Mouse (Mus musculus) midbrain, embryonic 11.5 days (tissue): ENCODE data around the gene Dnajc22. TPM values are rescaled to one million over a fixed set of nuclear protein-coding genes. Genes with fewer than 3 reads are reported as not detected.
A peak's percentile ranks its signal among the peaks of the same experiment; 100 is the strongest.

Experiments
- ATAC-seq: fragments of 200-750 bp; cut with Nextera tagmentation; 2 replicates; pipeline ENCODE4 v1.8.0; 2017; ENCODE audit warnings: moderate TSS enrichment, moderate library complexity; ENCODE audit not compliant: low FRiP score
- DNase-seq: peaks from one replicate; pipeline ENCODE4 v3.0.0; 2015; ENCODE audit warnings: low spot score; ENCODE audit errors: missing footprints
- H3K27ac ChIP-seq: fragments of 300-500 bp; sonication (generic); 2 replicates; pipeline ENCODE4 v1.5.1; 2014; ENCODE audit warnings: low read depth, low read length
- H3K27me3 ChIP-seq: fragments of 300-500 bp; sonication (generic); 2 replicates; pipeline ENCODE4 v1.6.1; 2014; ENCODE audit warnings: mild to moderate bottlenecking, low read length, moderate library complexity, mixed read lengths; ENCODE audit not compliant: control insufficient read depth, insufficient read depth
- H3K36me3 ChIP-seq: fragments of 300-500 bp; sonication (generic); 2 replicates; pipeline ENCODE4 v1.6.1; 2014; ENCODE audit warnings: mild to moderate bottlenecking, low read length, moderate library complexity, mixed read lengths; ENCODE audit not compliant: control insufficient read depth, insufficient read depth
- H3K4me1 ChIP-seq: fragments of 300-500 bp; sonication (generic); 2 replicates; pipeline ENCODE4 v1.6.1; 2014; ENCODE audit warnings: low read length; ENCODE audit not compliant: control insufficient read depth, insufficient read depth
- H3K4me2 ChIP-seq: fragments of 300-500 bp; sonication (generic); 2 replicates; pipeline ENCODE4 v1.6.1; 2014; ENCODE audit warnings: mild to moderate bottlenecking, moderate library complexity
- H3K4me3 ChIP-seq: fragments of 300-500 bp; sonication (generic); 2 replicates; pipeline ENCODE4 v1.5.1; 2014; ENCODE audit warnings: low read depth, low read length
- H3K9ac ChIP-seq: fragments of 300-500 bp; sonication (generic); 2 replicates; pipeline ENCODE4 v1.6.1; 2014; ENCODE audit warnings: low read length
- H3K9me3 ChIP-seq: fragments of 300-500 bp; sonication (generic); 2 replicates; pipeline ENCODE4 v1.6.1; 2016; ENCODE audit warnings: low read length; ENCODE audit not compliant: control insufficient read depth
- WGBS: fragments of 180-500 bp; shearing (Covaris S2); extraction: QIAGEN DNeasy Blood & Tissue Kit; methylation state at CpG from one replicate; pipeline ENCODE4 v1.1.7; 2014; 5-methylcytosine and 5-hydroxymethylcytosine counted together
- polyA plus RNA-seq: library from polyadenylated mRNA; unstranded; fragments of >200 nt; fragmentation: Nextera tagmentation; extraction: Ambion mirVana; gene quantifications from 2 replicates; pipeline ENCODE4 v1.2.1, GENCODE M21; 2014

The Dnajc22 gene
- polyA plus RNA-seq, 1 experiment from 2014 or later: 0.46 TPM

GRCm38 (mm10) chr15:99122642-99123041, 29.7 kb downstream of the Dnajc22 start:
- H3K9me3 ChIP-seq: no peaks in the 10 kb centered on the region
- H3K4me2 ChIP-seq: no peak overlapping the region
- H3K36me3 ChIP-seq: no peaks in the 10 kb centered on the region
- H3K27me3 ChIP-seq: no peaks in the 10 kb centered on the region
- DNase-seq: no peak
- ATAC-seq: no peak
- no peak overlapping the region for H3K9ac ChIP-seq
- WGBS: 87% methylated on average over 2 of the region's 2 CpGs
- no peak overlapping the region for H3K27ac ChIP-seq
- no peak overlapping the region for H3K4me3 ChIP-seq
- H3K4me1 ChIP-seq: peaks cover under 1% of the 10 kb centered on the region

- Histone ChIP-seq H3K9me3 (no peaks in the 10 kb centered on the region), H3K4me1 (peaks cover 18% of the 10 kb centered on the region), H3K27me3 (no peaks in the 10 kb centered on the region), H3K36me3 (no peaks in the 10 kb centered on the region), H3K4me3 (peak within 1 kb of the TSS; percentile 81), H3K4me2 (peak within 1 kb of the TSS; percentile 69), H3K27ac (peak within 1 kb of the TSS; percentile 93), H3K9ac (peak within 1 kb of the TSS; percentile 93)
- no peak for ATAC-seq
- DNase-seq: no peak
- 2% methylated on average over 12 of the region's 12 CpGs for WGBS
These were observed 32.7 kb downstream of the Dnajc22 start, which contains the start of gene Spats2 for GRCm38 (mm10) chr15:99125711-99126080. Gene Spats2 (plus strand): TSS chr15:99125916.

- peak overlapping the region; percentile 93 for H3K9ac ChIP-seq
- H3K4me3 ChIP-seq: peak overlapping the region; percentile 81
- H3K4me1 ChIP-seq: peaks cover 19% of the 10 kb centered on the region
- H3K36me3 ChIP-seq: no peaks in the 10 kb centered on the region
- H3K9me3 ChIP-seq: no peaks in the 10 kb centered on the region
- peak; percentile 92 for ATAC-seq
- peak overlapping the region; percentile 93 for H3K27ac ChIP-seq
- DNase-seq: peak; percentile 100
- H3K4me2 ChIP-seq: peak overlapping the region; percentile 69
- WGBS: under 1% methylated on average over 80 of the region's 115 CpGs
- no peaks in the 10 kb centered on the region for H3K27me3 ChIP-seq
These were observed 33.3 kb downstream of the Dnajc22 start for GRCm38 (mm10) chr15:99126081-99126815.

- Histone ChIP-seq H3K4me3 (peak overlapping the region; percentile 81), H3K4me2 (peak overlapping the region; percentile 69), H3K9me3 (no peaks in the 10 kb centered on the region), H3K36me3 (no peaks in the 10 kb centered on the region), H3K27me3 (no peaks in the 10 kb centered on the region), H3K9ac (peak overlapping the region; percentile 93), H3K27ac (peak overlapping the region; percentile 93), H3K4me1 (peaks cover 19% of the 10 kb centered on the region)
- ATAC-seq (peak; percentile 74), DNase-seq (peak; percentile 98)
- under 1% methylated on average over 35 of the region's 35 CpGs for WGBS
These were observed 33.9 kb downstream of the Dnajc22 start for GRCm38 (mm10) chr15:99126816-99127365.

- DNase-seq (peak; percentile 90), ATAC-seq (no peak)
- Histone ChIP-seq H3K4me1 (peaks cover 19% of the 10 kb centered on the region), H3K4me3 (peak overlapping the region; percentile 81), H3K9me3 (no peaks in the 10 kb centered on the region), H3K36me3 (no peaks in the 10 kb centered on the region), H3K9ac (peak overlapping the region; percentile 93), H3K27me3 (no peaks in the 10 kb centered on the region), H3K4me2 (peak overlapping the region; percentile 69), H3K27ac (no peak overlapping the region)
- WGBS: 70% methylated on average over 6 of the region's 6 CpGs
These were observed 35.0 kb downstream of the Dnajc22 start for GRCm38 (mm10) chr15:99127851-99128522.

- no peak overlapping the region for H3K27ac ChIP-seq
- no peak overlapping the region for H3K9ac ChIP-seq
- no peak overlapping the region for H3K4me3 ChIP-seq
- 22% methylated on average over 11 of the region's 11 CpGs for WGBS
- H3K4me1 ChIP-seq: peaks cover 19% of the 10 kb centered on the region
- no peaks in the 10 kb centered on the region for H3K36me3 ChIP-seq
- ATAC-seq: no peak
- H3K27me3 ChIP-seq: no peaks in the 10 kb centered on the region
- no peak overlapping the region for H3K4me2 ChIP-seq
- H3K9me3 ChIP-seq: no peaks in the 10 kb centered on the region
- DNase-seq: peak; percentile 85
These were observed 36.5 kb downstream of the Dnajc22 start for GRCm38 (mm10) chr15:99129441-99129840.

- H3K4me2 ChIP-seq: no peak overlapping the region
- no peaks in the 10 kb centered on the region for H3K9me3 ChIP-seq
- H3K36me3 ChIP-seq: no peaks in the 10 kb centered on the region
- no peak for ATAC-seq
- H3K27ac ChIP-seq: no peak overlapping the region; the same call in 1 of the 2 replicates
- DNase-seq: peak; percentile 89
- no peaks in the 10 kb centered on the region for H3K27me3 ChIP-seq
- H3K4me3 ChIP-seq: no peak overlapping the region
- WGBS: 69% methylated on average over 22 of the region's 22 CpGs
- H3K4me1 ChIP-seq: peaks cover 19% of the 10 kb centered on the region
- H3K9ac ChIP-seq: no peak overlapping the region
These were observed 37.3 kb downstream of the Dnajc22 start for GRCm38 (mm10) chr15:99129956-99130910.

GRCm38 (mm10) chr15:99138389-99138788, 45.4 kb downstream of the Dnajc22 start:
- Histone ChIP-seq H3K4me2 (no peak overlapping the region), H3K9ac (no peak overlapping the region), H3K4me3 (no peak overlapping the region), H3K36me3 (peaks cover 2% of the 10 kb centered on the region; the same call in 1 of the 2 replicates), H3K4me1 (no peaks in the 10 kb centered on the region), H3K27ac (no peak overlapping the region), H3K9me3 (peaks cover 3% of the 10 kb centered on the region; the same call in 1 of the 2 replicates), H3K27me3 (no peaks in the 10 kb centered on the region)
- ATAC-seq (no peak), DNase-seq (peak; percentile 65)
- WGBS: 88% methylated on average over 5 of the region's 5 CpGs
